Mouse (Mus musculus) megakaryocyte, embryonic 14.5 days (primary cell): ENCODE results near the gene Tbr1.

Experiments
- FLI1 ChIP-seq: IDR thresholded peaks from 2 replicates; pipeline ENCODE4 v1.6.1; 2012; ENCODE audit warnings: low read length, inconsistent platforms, mixed read lengths
- GATA1 ChIP-seq: IDR thresholded peaks from 3 replicates; pipeline ENCODE4 v1.6.1; 2012; ENCODE audit warnings: mixed read lengths, low read length, inconsistent platforms, borderline replicate concordance

- TF ChIP-seq GATA1 (no peak), FLI1 (no peak)
These were observed 3.0 kb downstream of the Tbr1 start for GRCm38 (mm10) chr2:61805541-61806345.
